Mouse (Mus musculus) forebrain, embryonic 14.5 days (tissue): Measurements from ENCODE around the gene Ppp5c. TPM values are rescaled to one million over a fixed set of nuclear protein-coding genes. Genes with fewer than 3 reads are reported as not detected.

Experiments
- ATAC-seq: fragments of 200-750 bp; cut with Nextera tagmentation; 2 replicates; pipeline ENCODE4 v1.8.0; 2017; ENCODE audit warnings: mild to moderate bottlenecking, moderate library complexity
- DNase-seq: peaks from one replicate; pipeline ENCODE4 v3.0.0-alpha.2; 2015; ENCODE audit warnings: low spot score
- H3K27ac ChIP-seq: fragments of 300-500 bp; sonication (generic); 2 replicates; pipeline ENCODE4 v1.5.1; 2014; ENCODE audit warnings: low read depth, mild to moderate bottlenecking, control low read depth, low read length, moderate library complexity
- H3K27me3 ChIP-seq: fragments of 300-500 bp; sonication (generic); replicated peaks from 2 replicates; pipeline ENCODE4 v1.6.1; 2014; ENCODE audit warnings: low read length, control low read depth, mixed read lengths; ENCODE audit not compliant: control insufficient read depth, insufficient read depth
- H3K36me3 ChIP-seq: fragments of 300-500 bp; sonication (generic); 2 replicates; pipeline ENCODE4 v1.6.1; 2014; ENCODE audit warnings: low read length, control low read depth; ENCODE audit not compliant: control insufficient read depth, insufficient read depth
- H3K4me1 ChIP-seq: fragments of 300-500 bp; sonication (generic); 2 replicates; pipeline ENCODE4 v1.6.1; 2014; ENCODE audit warnings: antibody characterized with exemption, low read length, control low read depth; ENCODE audit not compliant: control insufficient read depth, insufficient read depth
- H3K4me2 ChIP-seq: fragments of 300-500 bp; sonication (generic); 2 replicates; pipeline ENCODE4 v1.6.1; 2014; ENCODE audit warnings: mild to moderate bottlenecking, control low read depth, low read length
- H3K4me3 ChIP-seq: fragments of 300-500 bp; sonication (generic); 2 replicates; pipeline ENCODE4 v1.5.1; 2014; ENCODE audit warnings: low read depth, low read length, control low read depth
- H3K9ac ChIP-seq: fragments of 300-500 bp; sonication (generic); 2 replicates; pipeline ENCODE4 v1.6.1; 2014; ENCODE audit warnings: mild to moderate bottlenecking, low read length, control low read depth, moderate library complexity
- H3K9me3 ChIP-seq: fragments of 300-500 bp; sonication (generic); replicated peaks from 2 replicates; pipeline ENCODE4 v1.6.1; 2016; ENCODE audit warnings: low read length, control low read depth, mixed read lengths; ENCODE audit not compliant: control insufficient read depth
- WGBS: fragments of 180-500 bp; shearing (Covaris S2); extraction: QIAGEN DNeasy Blood & Tissue Kit; methylation state at CpG from one replicate; pipeline ENCODE4 v1.1.7; 2014; 5-methylcytosine and 5-hydroxymethylcytosine counted together
- polyA plus RNA-seq: library from polyadenylated mRNA; unstranded; fragments of >200 nt; fragmentation: Nextera tagmentation; extraction: Ambion mirVana; gene quantifications from 2 replicates; pipeline ENCODE4 v1.2.1, GENCODE M21; 2014

The Ppp5c gene
- polyA plus RNA-seq, 1 experiment from 2014 or later = 112 TPM

DNA sequence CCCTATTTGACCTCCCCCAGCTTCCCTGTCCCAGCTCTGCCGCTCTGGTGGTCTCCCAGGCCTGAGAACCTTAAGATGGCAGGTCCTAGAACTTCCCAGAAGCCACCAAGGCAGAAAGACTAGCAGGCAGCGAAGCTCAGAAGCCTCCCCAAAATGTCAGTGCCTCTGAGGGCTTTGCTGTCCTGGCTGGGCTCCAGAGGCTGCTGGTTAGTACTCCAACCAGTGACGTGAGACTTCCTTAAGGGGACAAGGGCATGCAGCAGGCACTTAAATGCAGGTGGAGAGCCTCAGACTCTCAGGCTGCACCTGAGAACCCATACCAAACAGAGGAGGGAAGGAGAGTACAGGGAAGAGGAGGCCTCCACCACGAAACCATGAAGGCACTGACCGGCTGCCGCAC, 3.6 kb downstream of the Ppp5c start:
- H3K4me3 ChIP-seq = no peak overlapping the region
- DNase-seq (no peak), ATAC-seq (no peak)
- peaks cover 56% of the 10 kb centered on the region for H3K36me3 ChIP-seq
- H3K27ac ChIP-seq = no peak overlapping the region
- whole genome bisulfite sequencing = 88% methylated on average over 6 of the region's 6 CpGs
- no peak overlapping the region for H3K9ac ChIP-seq
- H3K4me2 ChIP-seq = no peak overlapping the region
- peaks cover 13% of the 10 kb centered on the region for H3K4me1 ChIP-seq
- H3K9me3 ChIP-seq = no peaks in the 10 kb centered on the region
- no peaks in the 10 kb centered on the region for H3K27me3 ChIP-seq

DNA sequence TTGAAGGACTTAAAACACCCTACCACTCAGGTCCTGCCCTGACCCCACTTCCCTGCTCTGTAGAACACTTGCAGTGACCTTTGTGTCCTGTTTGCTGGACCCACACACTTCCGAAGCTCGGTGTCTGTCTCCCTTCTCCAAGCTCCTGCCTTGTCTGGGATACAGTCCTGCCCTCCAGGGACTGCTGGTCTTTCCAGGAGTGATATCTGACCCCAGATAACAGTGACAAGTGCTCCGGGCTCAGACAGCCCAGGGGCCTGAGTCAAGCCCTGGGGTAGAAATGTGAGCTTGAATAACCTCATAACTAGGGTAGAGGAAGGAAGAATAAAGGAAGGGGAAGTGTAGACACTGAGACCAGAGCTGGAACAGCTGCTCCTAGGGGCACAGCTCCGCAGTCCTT, 4.0 kb downstream of the Ppp5c start:
- WGBS = 86% methylated on average over 4 of the region's 4 CpGs
- Histone ChIP-seq H3K27ac (no peak overlapping the region), H3K4me2 (no peak overlapping the region), H3K9me3 (no peaks in the 10 kb centered on the region), H3K4me1 (peaks cover 13% of the 10 kb centered on the region), H3K27me3 (no peaks in the 10 kb centered on the region), H3K4me3 (no peak overlapping the region), H3K36me3 (peaks cover 60% of the 10 kb centered on the region), H3K9ac (no peak overlapping the region)
- DNase-seq = no peak
- ATAC-seq = no peak

GRCm38 (mm10) chr7:17022176-17022575, 5.5 kb downstream of the Ppp5c start:
- DNase-seq = no peak
- H3K4me1 ChIP-seq = peaks cover 17% of the 10 kb centered on the region
- H3K4me3 ChIP-seq = no peak overlapping the region
- 96% methylated on average over 15 of the region's 15 CpGs for WGBS
- H3K9me3 ChIP-seq = no peaks in the 10 kb centered on the region
- ATAC-seq = no peak
- H3K27me3 ChIP-seq = no peaks in the 10 kb centered on the region
- peaks cover 67% of the 10 kb centered on the region for H3K36me3 ChIP-seq
- H3K27ac ChIP-seq = no peak overlapping the region
- H3K4me2 ChIP-seq = no peak overlapping the region
- no peak overlapping the region for H3K9ac ChIP-seq

- H3K9me3 ChIP-seq = no peaks in the 10 kb centered on the region
- ATAC-seq = no peak
- DNase-seq = no peak
- no peak overlapping the region for H3K4me2 ChIP-seq
- no peaks in the 10 kb centered on the region for H3K27me3 ChIP-seq
- H3K4me3 ChIP-seq = no peak overlapping the region
- H3K27ac ChIP-seq = no peak overlapping the region
- H3K9ac ChIP-seq = no peak overlapping the region
- 90% methylated on average over 7 of the region's 7 CpGs for WGBS
- peaks cover 84% of the 10 kb centered on the region for H3K36me3 ChIP-seq
- H3K4me1 ChIP-seq = peaks cover 4% of the 10 kb centered on the region; the same call in 1 of the 2 replicates
Measured at GRCm38 (mm10) chr7:17019426-17020166, 8.1 kb downstream of the Ppp5c start.

DNA sequence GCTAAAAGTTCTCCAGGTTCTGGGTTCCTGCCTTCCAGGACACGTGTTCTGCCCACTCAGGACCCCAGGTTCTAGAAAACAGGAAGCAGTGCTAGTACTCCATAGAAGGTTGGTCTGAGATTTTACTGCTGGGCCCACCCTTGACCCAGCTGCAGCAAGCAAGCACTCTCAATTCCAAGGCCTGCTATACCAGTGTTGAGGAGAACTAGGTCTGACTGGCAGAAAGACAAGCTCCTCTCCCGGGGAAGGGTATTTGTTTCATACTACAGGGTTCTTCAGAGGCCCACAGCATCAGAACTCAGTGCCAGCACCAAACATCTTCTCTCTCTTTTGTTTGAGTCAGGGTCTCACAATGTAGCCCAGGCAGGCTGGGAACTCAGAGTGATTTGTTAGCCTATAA, 9.8 kb downstream of the Ppp5c start:
- no peaks in the 10 kb centered on the region for H3K9me3 ChIP-seq
- peaks cover 4% of the 10 kb centered on the region; the same call in 1 of the 2 replicates for H3K4me1 ChIP-seq
- no peak overlapping the region for H3K4me3 ChIP-seq
- H3K27me3 ChIP-seq = no peaks in the 10 kb centered on the region
- DNase-seq = no peak
- H3K9ac ChIP-seq = no peak overlapping the region; the same call in 1 of the 2 replicates
- WGBS = 87% methylated on average over 2 of the region's 2 CpGs
- peak overlapping the region; percentile 28; the same call in 1 of the 2 replicates for H3K27ac ChIP-seq
- ATAC-seq = no peak
- peaks cover 87% of the 10 kb centered on the region for H3K36me3 ChIP-seq
- H3K4me2 ChIP-seq = no peak overlapping the region

DNA sequence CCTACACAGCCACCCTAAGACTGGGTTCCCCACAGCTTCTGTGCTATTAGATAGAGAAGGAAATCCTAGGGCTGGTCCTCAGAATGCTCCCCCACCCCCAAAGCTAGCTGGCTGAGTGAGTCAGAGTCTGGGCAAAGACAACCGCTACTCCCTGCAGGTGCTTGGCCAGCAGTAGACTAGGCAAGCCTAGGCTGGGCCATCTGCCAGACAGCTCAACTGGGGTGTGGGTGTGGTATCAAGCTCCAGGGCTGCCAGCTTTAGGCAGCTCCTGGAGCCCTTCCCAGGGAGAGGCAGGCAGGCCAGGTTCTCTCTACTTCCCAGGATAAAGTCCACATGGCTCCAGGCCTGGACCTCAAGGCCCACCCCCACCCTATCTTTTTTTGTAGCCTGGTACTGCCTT, 10.7 kb downstream of the Ppp5c start:
- H3K4me3 ChIP-seq = no peak overlapping the region
- H3K4me1 ChIP-seq = peaks cover 4% of the 10 kb centered on the region; the same call in 1 of the 2 replicates
- no peaks in the 10 kb centered on the region for H3K27me3 ChIP-seq
- ATAC-seq (peak; percentile 94), DNase-seq (peak; percentile 92)
- H3K27ac ChIP-seq = peak overlapping the region; percentile 39; the same call in 1 of the 2 replicates
- no peaks in the 10 kb centered on the region for H3K9me3 ChIP-seq
- peaks cover 87% of the 10 kb centered on the region for H3K36me3 ChIP-seq
- WGBS = 38% methylated on average over 1 of the region's 1 CpGs
- H3K9ac ChIP-seq = no peak overlapping the region
- no peak overlapping the region for H3K4me2 ChIP-seq

- Histone ChIP-seq H3K27me3 (no peaks in the 10 kb centered on the region), H3K9ac (no peak overlapping the region), H3K36me3 (peaks cover 87% of the 10 kb centered on the region), H3K4me3 (no peak overlapping the region), H3K9me3 (no peaks in the 10 kb centered on the region), H3K4me1 (peaks cover 4% of the 10 kb centered on the region; the same call in 1 of the 2 replicates), H3K27ac (no peak overlapping the region), H3K4me2 (no peak overlapping the region)
- DNase-seq (no peak), ATAC-seq (no peak)
- WGBS = 84% methylated on average over 6 of the region's 6 CpGs
Measured at GRCm38 (mm10) chr7:17015381-17015780, 12.3 kb downstream of the Ppp5c start.

- H3K4me1 ChIP-seq = no peaks in the 10 kb centered on the region; the same call in 1 of the 2 replicates
- WGBS = 96% methylated on average over 7 of the region's 7 CpGs
Measured at GRCm38 (mm10) chr7:17011909-17012590, 15.7 kb downstream of the Ppp5c start.

DNA sequence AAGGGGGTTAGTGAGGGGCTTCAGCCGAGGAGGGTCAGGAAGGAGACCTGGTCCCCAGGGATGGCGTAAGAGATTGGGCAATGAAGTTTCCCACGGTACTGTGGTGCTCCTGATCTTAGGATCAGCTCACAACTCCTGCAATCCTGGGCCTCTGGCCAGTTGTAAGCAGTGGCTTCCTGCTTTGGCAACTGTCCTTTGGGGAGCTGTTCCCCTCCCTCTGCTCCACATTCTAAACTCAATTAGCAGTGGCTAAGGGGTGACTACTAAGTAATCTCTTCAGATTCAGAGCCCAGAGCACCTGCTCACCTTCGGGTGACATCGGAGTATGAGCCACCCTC, 17.7 kb downstream of the Ppp5c start:
- 94% methylated on average over 5 of the region's 5 CpGs for WGBS
- ATAC-seq = no peak
- H3K36me3 ChIP-seq = peaks cover 100% of the 10 kb centered on the region

More at GRCm38 (mm10) chr7:17011909-17012590, 15.7 kb downstream of the Ppp5c start:
- ATAC-seq (no peak), DNase-seq (no peak)
- Histone ChIP-seq H3K36me3 (peaks cover 98% of the 10 kb centered on the region), H3K27me3 (no peaks in the 10 kb centered on the region), H3K9me3 (no peaks in the 10 kb centered on the region), H3K4me3 (no peak overlapping the region), H3K9ac (no peak overlapping the region), H3K4me2 (no peak overlapping the region), H3K27ac (no peak overlapping the region)

More for the DNA sequence above, 17.7 kb downstream of the Ppp5c start:
- no peaks in the 10 kb centered on the region for H3K9me3 ChIP-seq
- H3K27ac ChIP-seq = no peak overlapping the region
- no peak overlapping the region for H3K9ac ChIP-seq
- no peak overlapping the region for H3K4me3 ChIP-seq
- H3K4me2 ChIP-seq = no peak overlapping the region
- no peaks in the 10 kb centered on the region for H3K4me1 ChIP-seq
- DNase-seq = no peak
- no peaks in the 10 kb centered on the region for H3K27me3 ChIP-seq
